15 mouse cellular contexts compared by ENCODE assay signal in the genomic region with DNA sequence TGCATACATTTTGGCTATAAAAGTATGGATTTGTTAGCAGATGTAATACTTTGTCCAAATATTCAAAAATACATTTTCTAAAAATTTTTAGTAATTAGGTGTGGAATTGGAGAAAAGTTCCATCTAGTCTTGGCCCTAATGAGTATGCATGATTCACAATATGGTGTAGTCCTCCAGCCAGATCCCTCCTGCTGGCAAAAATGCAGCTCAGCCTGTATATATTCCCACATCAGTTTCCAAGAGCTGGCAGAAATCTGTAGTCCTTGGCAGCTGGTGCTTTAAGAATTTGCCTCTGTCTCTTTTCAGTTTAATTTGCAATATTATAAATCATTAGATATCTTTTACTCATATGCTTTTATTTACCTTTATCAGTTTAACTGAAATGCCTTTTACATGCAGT.
"Had no signal": no experiment of that assay in that cellular context is flagged by ENCODE, and none has a peak within 500 bp of the region (broad histone marks: within the 10 kb centered on the region; RNA-seq: fewer than 3 reads in every experiment).

No protein-coding gene starts in this region.

- H3K4me3 ChIP-seq: kidney, embryonic 15.5 days; limb, embryonic 15.5 days; liver, embryonic 12.5 days; lung, embryonic 15.5 days; megakaryocyte, embryonic 14.5 days had no signal

- H3K9ac ChIP-seq: kidney, embryonic 15.5 days; limb, embryonic 15.5 days; liver, embryonic 12.5 days; lung, embryonic 15.5 days had no signal

- H3K27ac ChIP-seq: kidney, embryonic 15.5 days; limb, embryonic 15.5 days; liver, embryonic 12.5 days; lung, embryonic 15.5 days; macrophage had no signal

- H3K4me1 ChIP-seq: kidney, embryonic 15.5 days; limb, embryonic 15.5 days; liver, embryonic 12.5 days; lung, embryonic 15.5 days; megakaryocyte, embryonic 14.5 days had no signal

- H3K36me3 ChIP-seq: kidney, embryonic 15.5 days; limb, embryonic 15.5 days; liver, embryonic 12.5 days; lung, embryonic 15.5 days had no signal

- DNase-seq: kidney, adult 2 months; kidney, postnatal 14 days; lung, postnatal 14 days; right cerebral cortex, postnatal 4 days; spleen, adult 18-20 months; thymus, adult 2 months; thymus, postnatal 25 days had no signal

- ATAC-seq: liver, embryonic 12.5 days; midbrain, embryonic 16.5 days had no signal

- H3K4me2 ChIP-seq: kidney, embryonic 15.5 days; limb, embryonic 15.5 days; liver, embryonic 12.5 days; lung, embryonic 15.5 days; midbrain, embryonic 11.5 days had no signal

- H3K9me3 ChIP-seq: kidney, embryonic 15.5 days; limb, embryonic 15.5 days; liver, embryonic 12.5 days; lung, embryonic 15.5 days had no signal

- H3K27me3 ChIP-seq: kidney, embryonic 15.5 days; limb, embryonic 15.5 days; liver, embryonic 12.5 days; lung, embryonic 15.5 days; megakaryocyte, embryonic 14.5 days had no signal
